Mouse (Mus musculus) midbrain, embryonic 11.5 days (tissue): Measurements from ENCODE around the gene Eri3. TPM values are rescaled to one million over a fixed set of nuclear protein-coding genes. Genes with fewer than 3 reads are reported as not detected.

ENCODE experiments used
- ATAC-seq: fragments of 200-750 bp; cut with Nextera tagmentation; 2 replicates; pipeline ENCODE4 v1.8.0; 2017; ENCODE audit warnings: moderate TSS enrichment, moderate library complexity; ENCODE audit not compliant: low FRiP score
- DNase-seq: peaks from one replicate; pipeline ENCODE4 v3.0.0; 2015; ENCODE audit warnings: low spot score; ENCODE audit errors: missing footprints
- H3K27ac ChIP-seq: fragments of 300-500 bp; sonication (generic); 2 replicates; pipeline ENCODE4 v1.5.1; 2014; ENCODE audit warnings: low read depth, low read length
- H3K27me3 ChIP-seq: fragments of 300-500 bp; sonication (generic); 2 replicates; pipeline ENCODE4 v1.6.1; 2014; ENCODE audit warnings: mild to moderate bottlenecking, low read length, moderate library complexity, mixed read lengths; ENCODE audit not compliant: control insufficient read depth, insufficient read depth
- H3K36me3 ChIP-seq: fragments of 300-500 bp; sonication (generic); 2 replicates; pipeline ENCODE4 v1.6.1; 2014; ENCODE audit warnings: mild to moderate bottlenecking, low read length, moderate library complexity, mixed read lengths; ENCODE audit not compliant: control insufficient read depth, insufficient read depth
- H3K4me1 ChIP-seq: fragments of 300-500 bp; sonication (generic); 2 replicates; pipeline ENCODE4 v1.6.1; 2014; ENCODE audit warnings: low read length; ENCODE audit not compliant: control insufficient read depth, insufficient read depth
- H3K4me2 ChIP-seq: fragments of 300-500 bp; sonication (generic); 2 replicates; pipeline ENCODE4 v1.6.1; 2014; ENCODE audit warnings: mild to moderate bottlenecking, moderate library complexity
- H3K4me3 ChIP-seq: fragments of 300-500 bp; sonication (generic); 2 replicates; pipeline ENCODE4 v1.5.1; 2014; ENCODE audit warnings: low read depth, low read length
- H3K9ac ChIP-seq: fragments of 300-500 bp; sonication (generic); 2 replicates; pipeline ENCODE4 v1.6.1; 2014; ENCODE audit warnings: low read length
- H3K9me3 ChIP-seq: fragments of 300-500 bp; sonication (generic); 2 replicates; pipeline ENCODE4 v1.6.1; 2016; ENCODE audit warnings: low read length; ENCODE audit not compliant: control insufficient read depth
- WGBS: fragments of 180-500 bp; shearing (Covaris S2); extraction: QIAGEN DNeasy Blood & Tissue Kit; methylation state at CpG from one replicate; pipeline ENCODE4 v1.1.7; 2014; 5-methylcytosine and 5-hydroxymethylcytosine counted together
- polyA plus RNA-seq: library from polyadenylated mRNA; unstranded; fragments of >200 nt; fragmentation: Nextera tagmentation; extraction: Ambion mirVana; gene quantifications from 2 replicates; pipeline ENCODE4 v1.2.1, GENCODE M21; 2014

The Eri3 gene
- polyA plus RNA-seq, 1 experiment from 2014 or later = 132 TPM

DNA sequence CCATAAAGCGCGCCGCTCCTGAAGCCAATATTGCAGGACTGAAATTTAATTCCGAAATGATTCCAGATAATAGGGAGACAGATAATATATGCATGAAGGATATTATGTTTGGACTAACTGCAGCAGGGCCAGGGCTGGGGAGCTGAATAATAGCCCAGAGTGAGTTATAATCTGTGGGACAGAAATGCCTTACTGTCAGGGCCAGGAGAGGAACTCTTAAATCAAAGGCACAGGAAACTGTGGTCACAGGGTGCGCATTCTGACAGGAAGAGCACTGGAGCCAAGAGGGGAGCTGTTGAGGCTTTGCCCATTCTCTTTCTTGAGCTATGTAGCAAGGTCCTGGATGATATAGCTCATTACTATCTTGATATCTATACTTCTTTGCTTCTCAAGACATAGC, 74.5 kb downstream of the Eri3 start:
- Histone ChIP-seq H3K4me3 (no peak overlapping the region), H3K27me3 (no peaks in the 10 kb centered on the region), H3K4me1 (no peaks in the 10 kb centered on the region), H3K27ac (no peak overlapping the region), H3K9ac (no peak overlapping the region), H3K9me3 (no peaks in the 10 kb centered on the region), H3K4me2 (no peak overlapping the region), H3K36me3 (no peaks in the 10 kb centered on the region)
- peak; percentile 28 for DNase-seq
- no peak for ATAC-seq
- WGBS = 97% methylated on average over 5 of the region's 5 CpGs

DNA sequence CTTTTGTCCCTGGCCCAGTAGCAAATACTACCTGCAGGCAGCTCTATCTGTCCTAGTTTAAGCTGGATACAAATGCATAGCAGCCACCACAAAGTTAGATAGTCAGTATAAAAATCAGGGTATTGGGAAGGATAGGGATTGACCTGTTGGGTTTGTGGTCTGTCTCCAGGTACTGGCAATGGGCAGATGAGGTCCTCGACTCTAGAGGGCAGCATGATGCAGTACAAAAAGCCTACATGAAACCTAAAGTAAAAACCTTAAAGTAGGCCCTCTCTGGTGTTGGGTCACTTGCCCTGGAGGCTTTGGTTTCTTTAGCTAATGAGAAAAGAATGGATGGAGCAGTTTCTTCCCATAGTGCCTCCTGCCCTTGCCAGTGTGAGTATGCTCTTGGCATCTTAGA, 78.3 kb downstream of the Eri3 start:
- no peaks in the 10 kb centered on the region for H3K4me1 ChIP-seq
- DNase-seq = peak; percentile 37
- no peak overlapping the region for H3K4me2 ChIP-seq
- no peaks in the 10 kb centered on the region for H3K27me3 ChIP-seq
- H3K4me3 ChIP-seq = no peak overlapping the region
- ATAC-seq = no peak
- no peaks in the 10 kb centered on the region for H3K36me3 ChIP-seq
- no peak overlapping the region for H3K27ac ChIP-seq
- no peaks in the 10 kb centered on the region for H3K9me3 ChIP-seq
- H3K9ac ChIP-seq = no peak overlapping the region
- WGBS = 55% methylated on average over 1 of the region's 1 CpGs

DNA sequence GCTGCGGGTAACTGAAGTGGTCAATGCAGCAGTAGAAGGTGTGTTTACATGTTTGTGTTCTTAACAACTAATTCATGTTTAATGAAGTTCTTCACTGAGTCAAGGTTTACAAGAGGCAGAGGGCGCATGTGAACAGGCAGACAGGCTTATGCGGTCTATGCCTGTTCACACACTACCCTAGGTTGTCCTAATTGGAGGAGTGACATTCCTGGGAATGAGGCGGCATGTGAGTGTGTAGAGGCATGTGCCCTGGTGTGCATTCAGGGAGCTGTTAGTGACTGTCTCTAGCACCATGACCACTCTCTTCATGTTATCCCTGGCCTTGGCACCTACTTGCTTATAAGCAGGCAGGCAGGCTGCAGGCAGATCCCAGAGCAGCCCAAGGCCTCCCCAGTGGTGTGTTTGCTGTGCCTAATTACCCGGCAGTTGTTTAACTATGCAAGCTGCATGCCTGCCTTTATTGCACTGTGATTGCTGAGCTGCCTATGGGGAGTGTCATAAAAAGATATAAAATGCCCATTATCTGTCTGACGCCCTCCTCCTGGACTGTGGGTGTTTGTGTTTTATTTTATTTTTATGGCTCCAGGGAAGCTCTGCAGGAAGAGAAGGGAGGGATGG, 80.0 kb downstream of the Eri3 start:
- 85% methylated on average over 6 of the region's 6 CpGs for WGBS
- ATAC-seq = no peak
- no peaks in the 10 kb centered on the region for H3K9me3 ChIP-seq
- no peak for DNase-seq
- H3K4me1 ChIP-seq = no peaks in the 10 kb centered on the region
- H3K36me3 ChIP-seq = no peaks in the 10 kb centered on the region
- no peak overlapping the region for H3K4me3 ChIP-seq
- no peak overlapping the region for H3K9ac ChIP-seq
- H3K4me2 ChIP-seq = no peak overlapping the region
- H3K27ac ChIP-seq = no peak overlapping the region
- H3K27me3 ChIP-seq = no peaks in the 10 kb centered on the region

DNA sequence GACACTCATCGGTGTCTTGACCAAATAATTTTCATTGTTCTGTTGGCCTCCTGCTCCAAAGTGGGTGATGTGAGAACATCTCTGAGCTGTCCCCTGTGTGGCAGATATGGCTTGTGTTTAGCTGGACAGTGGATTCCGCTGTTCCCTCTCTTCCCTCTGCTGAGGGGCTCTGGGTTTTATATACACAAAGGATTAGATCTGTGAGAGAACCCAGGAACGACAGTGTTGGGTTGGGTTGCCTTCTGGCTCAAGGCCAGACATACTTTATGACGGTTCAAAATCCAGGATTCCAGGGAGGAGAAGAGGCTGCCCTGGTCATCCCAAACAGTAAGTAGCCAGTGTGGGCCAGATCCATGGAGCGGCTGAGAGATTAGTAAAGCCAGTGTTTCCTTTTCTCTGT, 83.4 kb downstream of the Eri3 start:
- Histone ChIP-seq H3K4me2 (no peak overlapping the region), H3K27ac (no peak overlapping the region), H3K36me3 (no peaks in the 10 kb centered on the region), H3K4me1 (peaks cover 9% of the 10 kb centered on the region), H3K9me3 (no peaks in the 10 kb centered on the region), H3K27me3 (no peaks in the 10 kb centered on the region), H3K9ac (no peak overlapping the region), H3K4me3 (no peak overlapping the region)
- whole genome bisulfite sequencing = 82% methylated on average over 5 of the region's 5 CpGs
- DNase-seq (peak; percentile 53), ATAC-seq (no peak)

DNA sequence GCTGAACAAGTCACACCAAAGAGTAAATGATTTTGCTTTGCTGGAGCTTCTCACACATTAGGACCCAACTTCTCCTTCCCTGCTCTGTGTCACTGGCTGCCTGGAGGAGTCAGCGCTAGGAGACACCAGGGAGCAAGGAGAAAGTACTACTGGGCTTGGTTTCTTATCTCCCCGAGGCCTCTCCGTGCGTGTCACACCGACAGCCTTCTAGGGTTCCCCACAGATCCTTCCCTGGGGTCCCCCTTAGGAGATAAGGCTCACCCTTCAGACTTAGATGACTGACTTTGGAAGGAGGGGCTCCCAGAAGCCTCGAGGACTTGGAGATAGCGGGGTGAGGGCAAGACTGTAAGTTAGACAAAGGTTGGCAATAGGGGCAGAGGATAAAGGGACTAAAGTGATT, 84.5 kb downstream of the Eri3 start:
- Histone ChIP-seq H3K4me1 (peaks cover 9% of the 10 kb centered on the region), H3K27me3 (no peaks in the 10 kb centered on the region), H3K27ac (no peak overlapping the region), H3K4me3 (no peak overlapping the region), H3K9me3 (no peaks in the 10 kb centered on the region), H3K9ac (no peak overlapping the region), H3K36me3 (no peaks in the 10 kb centered on the region), H3K4me2 (no peak overlapping the region)
- peak; percentile 69 for DNase-seq
- 95% methylated on average over 7 of the region's 7 CpGs for WGBS
- ATAC-seq = no peak

DNA sequence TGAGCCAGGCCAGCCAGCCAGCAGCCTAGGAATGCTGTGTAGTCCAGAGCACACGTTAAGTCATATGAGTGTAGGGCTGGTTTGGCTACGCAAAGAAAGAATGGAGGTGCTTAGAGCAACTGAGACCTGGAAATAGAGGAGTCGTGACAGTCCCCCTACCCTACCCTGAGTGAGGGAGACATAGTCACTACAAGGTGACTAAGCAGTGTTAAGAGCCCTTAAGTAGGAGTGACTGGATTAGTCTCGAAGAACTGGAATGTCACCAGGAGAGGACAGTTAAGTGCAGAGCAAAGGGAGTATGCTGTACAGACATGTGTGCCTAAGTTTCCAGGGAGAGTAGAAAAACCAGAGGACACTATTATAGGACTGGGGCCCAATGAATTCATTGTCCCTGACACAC, 86.0 kb downstream of the Eri3 start:
- Histone ChIP-seq H3K27ac (no peak overlapping the region), H3K27me3 (no peaks in the 10 kb centered on the region), H3K9ac (0 out of 2 replicates have a peak overlapping the region, but pooled peaks have one; percentile 26), H3K4me3 (no peak overlapping the region), H3K4me2 (no peak overlapping the region), H3K9me3 (no peaks in the 10 kb centered on the region), H3K4me1 (peaks cover 9% of the 10 kb centered on the region), H3K36me3 (no peaks in the 10 kb centered on the region)
- WGBS = 79% methylated on average over 4 of the region's 4 CpGs
- no peak for ATAC-seq
- no peak for DNase-seq

DNA sequence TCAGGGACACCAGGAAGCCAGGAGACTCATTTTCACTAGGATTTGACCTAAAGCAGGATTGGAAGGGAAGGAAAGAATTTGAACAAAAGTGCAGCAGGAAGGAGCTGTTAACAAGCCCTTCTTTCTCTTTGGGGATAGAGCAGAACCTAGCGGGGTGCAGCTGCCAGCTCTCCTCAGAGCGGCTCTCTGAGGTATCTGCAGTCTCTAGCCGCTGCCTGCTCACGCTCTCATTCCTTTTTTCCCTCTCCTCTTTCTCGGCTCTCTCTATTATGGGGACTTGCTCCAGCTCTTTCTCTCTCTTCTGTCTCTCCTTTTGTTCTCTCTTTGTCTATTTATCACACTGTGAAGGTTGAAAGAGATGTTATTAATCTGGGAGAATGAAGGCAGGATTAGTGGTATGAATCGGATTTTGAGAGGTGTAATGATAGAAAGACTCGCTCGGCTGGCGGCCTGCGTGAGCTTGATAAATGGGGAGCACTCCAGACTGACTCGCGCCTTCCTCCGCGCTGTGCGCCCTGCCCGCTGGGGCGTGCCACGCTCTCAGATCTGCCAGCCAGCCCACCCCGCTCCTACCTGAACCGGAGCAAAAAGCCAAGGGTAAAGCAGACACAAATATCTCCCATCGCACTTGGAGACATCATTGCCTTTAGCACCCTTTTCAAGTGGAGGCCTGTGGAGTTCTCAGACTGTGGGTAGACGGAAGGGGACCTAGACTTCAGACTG, 86.9 kb downstream of the Eri3 start:
- DNase-seq (peak; percentile 84), ATAC-seq (no peak)
- peak overlapping the region; percentile 17; the same call in 1 of the 2 replicates for H3K27ac ChIP-seq
- no peak overlapping the region for H3K4me3 ChIP-seq
- no peaks in the 10 kb centered on the region for H3K9me3 ChIP-seq
- H3K27me3 ChIP-seq = no peaks in the 10 kb centered on the region
- H3K36me3 ChIP-seq = no peaks in the 10 kb centered on the region
- peak overlapping the region; percentile 26; the same call in 1 of the 2 replicates for H3K9ac ChIP-seq
- H3K4me2 ChIP-seq = no peak overlapping the region
- peaks cover 9% of the 10 kb centered on the region for H3K4me1 ChIP-seq
- WGBS = 19% methylated on average over 22 of the region's 22 CpGs

DNA sequence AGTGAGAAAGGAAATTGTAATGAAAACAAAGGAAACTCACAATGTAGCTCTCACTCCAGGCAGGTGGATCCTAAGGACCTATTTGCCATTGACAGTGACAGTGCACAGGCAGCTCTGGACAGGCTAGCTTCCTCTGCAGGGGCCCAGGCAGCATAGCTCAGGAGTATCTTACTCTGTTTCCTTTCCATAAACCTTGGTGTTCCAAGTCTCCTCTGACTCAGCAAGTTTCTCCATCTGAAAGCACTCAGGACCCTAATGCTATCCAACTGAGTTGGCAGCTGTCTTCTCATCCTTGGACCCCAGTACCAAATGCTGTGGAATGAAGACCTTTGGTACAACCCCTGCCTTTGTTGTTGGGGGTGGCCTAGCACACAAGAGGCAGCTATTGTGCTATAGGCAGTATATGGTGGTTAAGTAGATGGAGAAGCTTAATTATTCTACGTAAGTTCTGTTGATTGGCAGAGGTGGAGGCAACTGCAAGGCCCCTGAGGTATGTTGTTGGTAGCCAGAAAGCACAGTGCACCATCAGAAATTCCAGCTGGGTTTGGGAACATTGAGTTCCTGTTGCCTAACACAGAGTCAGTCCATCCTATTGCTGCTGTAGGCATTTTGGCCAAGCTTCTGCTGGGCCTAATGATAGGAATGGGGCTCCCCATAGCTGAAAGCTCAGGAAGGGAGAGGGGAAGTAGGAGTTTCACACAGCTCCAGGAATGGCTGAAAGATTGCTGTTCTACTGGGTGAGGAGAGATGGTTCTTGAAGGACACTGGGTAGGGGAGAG, 90.9 kb downstream of the Eri3 start:
- Histone ChIP-seq H3K4me3 (no peak overlapping the region), H3K27ac (no peak overlapping the region), H3K36me3 (no peaks in the 10 kb centered on the region), H3K27me3 (peaks cover 7% of the 10 kb centered on the region), H3K4me2 (no peak overlapping the region), H3K9ac (no peak overlapping the region), H3K9me3 (no peaks in the 10 kb centered on the region), H3K4me1 (peaks cover 27% of the 10 kb centered on the region)
- peak; percentile 81 for DNase-seq
- WGBS = 95% methylated on average over 1 of the region's 1 CpGs
- no peak for ATAC-seq

DNA sequence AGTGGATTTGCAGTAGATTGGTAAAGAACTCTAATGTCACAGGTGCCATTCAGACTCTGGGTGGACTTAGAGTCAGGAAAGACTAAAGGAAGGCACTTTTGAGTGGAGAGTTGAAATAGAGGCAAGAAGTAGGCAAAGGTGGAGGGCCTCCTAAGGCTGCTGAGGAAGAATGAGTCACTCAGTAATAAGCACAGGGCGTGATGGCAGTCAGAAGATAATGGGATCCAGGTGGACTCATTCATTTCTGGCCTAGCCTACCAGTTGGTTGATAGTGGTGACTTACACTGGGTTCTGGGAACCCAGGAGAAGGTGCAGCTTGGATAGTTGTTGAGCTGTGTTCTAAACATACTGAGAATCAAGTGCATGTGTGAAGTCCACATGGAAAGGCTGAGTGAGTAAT, 91.6 kb downstream of the Eri3 start:
- Histone ChIP-seq H3K4me2 (no peak overlapping the region), H3K36me3 (no peaks in the 10 kb centered on the region), H3K9ac (no peak overlapping the region), H3K27me3 (peaks cover 7% of the 10 kb centered on the region), H3K9me3 (no peaks in the 10 kb centered on the region), H3K4me1 (peaks cover 30% of the 10 kb centered on the region), H3K27ac (no peak overlapping the region), H3K4me3 (no peak overlapping the region)
- DNase-seq (peak; percentile 45), ATAC-seq (no peak)
- WGBS = 84% methylated on average over 1 of the region's 1 CpGs
